ENCODE assay signal across 26 mouse cellular contexts in the genomic region with DNA sequence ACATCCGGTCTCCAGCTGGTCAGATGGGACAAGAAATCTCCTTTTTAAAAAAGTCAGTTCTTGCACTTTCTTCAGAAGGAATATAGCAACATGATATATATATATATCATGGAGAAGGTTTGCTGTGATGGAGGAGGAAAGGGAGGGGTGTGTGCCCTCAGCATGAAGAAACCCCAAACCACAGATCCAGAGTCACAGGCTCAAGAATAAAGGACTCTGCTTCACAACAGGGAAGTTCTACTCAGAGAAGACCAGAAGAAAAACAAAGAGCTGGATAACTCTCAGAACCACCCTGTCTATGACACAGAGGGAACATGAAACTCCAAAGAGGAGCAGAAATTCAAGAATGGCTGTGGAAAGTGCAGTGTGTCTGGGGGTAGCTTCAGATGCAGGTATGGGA.
DNase-seq lines count a peak whose midpoint lies in the region; ATAC-seq and TF ChIP-seq lines count a peak whose summit lies in the region.
"Had no signal": no experiment of that assay in that cellular context is flagged by ENCODE, and none has a peak within 500 bp of the region (broad histone marks: within the 10 kb centered on the region; RNA-seq: fewer than 3 reads in every experiment).

No protein-coding gene starts in this region.

- no peak overlapping the region for H3K4me2 ChIP-seq in liver, embryonic 16.5 days (ENCODE audit: low read depth, low read length)
- no peak overlapping the region for H3K4me2 ChIP-seq in liver, embryonic 11.5 days
- H3K4me2 ChIP-seq: embryonic facial prominence, embryonic 13.5 days; forebrain, embryonic 15.5 days; kidney, embryonic 15.5 days; limb, embryonic 13.5 days; lung, embryonic 15.5 days had no signal

- no peak for DNase-seq in liver, embryonic 11.5 days (ENCODE audit: low spot score)
- no peak for DNase-seq in spleen, adult 2 months (ENCODE audit: low read depth in 1 of 2, low spot score in 2 of 2)
- DNase-seq in spleen, postnatal 4 days (ENCODE audit: low spot score in 2 of 2), result no peak
- no peak for DNase-seq in retina, postnatal 1 day
- no peak for DNase-seq in urinary bladder, postnatal 4 days (ENCODE audit: low spot score in 2 of 2)
- DNase-seq: adrenal gland, postnatal 14 days; cerebellum, adult 2 months; gastrocnemius, postnatal 36 days; heart, postnatal 14 days; kidney, adult 18-20 months; kidney, postnatal 25 days; midbrain, embryonic 14.5 days; right cerebral cortex, postnatal 4 days; thymus, postnatal 14 days had no signal

- WGBS in liver, embryonic 16.5 days (ENCODE audit: insufficient replicate concordance), result 67% methylated on average over 1 of the region's 1 CpGs
- 89% methylated on average over 1 of the region's 1 CpGs for WGBS in liver, embryonic 11.5 days
- 57% methylated on average over 1 of the region's 1 CpGs for WGBS in spleen, adult 2 months

- H3K4me1 ChIP-seq in liver, embryonic 16.5 days (ENCODE audit: control insufficient read depth, low read depth, low read length), result no peaks in the 10 kb centered on the region; the same call in none of the 2 replicates
- no peaks in the 10 kb centered on the region for H3K4me1 ChIP-seq in liver, embryonic 11.5 days (replicated peaks; ENCODE audit: control insufficient read depth, insufficient read depth, low read length)
- H3K4me1 ChIP-seq in spleen, adult 2 months (ENCODE audit: control insufficient read depth, insufficient read depth, insufficient read length), result no peaks in the 10 kb centered on the region; the same call in 1 of the 2 replicates
- H3K4me1 ChIP-seq: forebrain, embryonic 10.5 days; lung, embryonic 15.5 days had no signal

- no peaks in the 10 kb centered on the region for H3K9me3 ChIP-seq in liver, embryonic 16.5 days (replicated peaks; ENCODE audit: control insufficient read depth, low read length)
- H3K9me3 ChIP-seq in liver, embryonic 11.5 days (ENCODE audit: control insufficient read depth, low read length), result no peaks in the 10 kb centered on the region
- H3K9me3 ChIP-seq: embryonic facial prominence, embryonic 13.5 days; forebrain, embryonic 10.5 days; forebrain, embryonic 15.5 days; kidney, embryonic 15.5 days; limb, embryonic 13.5 days; lung, embryonic 15.5 days had no signal

- no peak for TF ChIP-seq POLR2A in spleen, adult 2 months (IDR thresholded peaks at IDR 0.05; ENCODE audit: low read depth, low read length)

- H3K27ac ChIP-seq in liver, embryonic 16.5 days (ENCODE audit: low read length), result peak overlapping the region; percentile 49; the same call in 1 of the 2 replicates
- no peak overlapping the region for H3K27ac ChIP-seq in liver, embryonic 11.5 days (ENCODE audit: low read depth, low read length)
- 0 out of 2 replicates have a peak overlapping the region, but pooled peaks have one; percentile 20 for H3K27ac ChIP-seq in spleen, adult 2 months (ENCODE audit: insufficient read depth, low read length)
- H3K27ac ChIP-seq: embryonic facial prominence, embryonic 13.5 days; forebrain, embryonic 10.5 days; kidney, embryonic 15.5 days; left cerebral cortex, adult 2 months; limb, embryonic 13.5 days; liver, embryonic 14.5 days; lung, embryonic 15.5 days had no signal

- no peak overlapping the region for H3K4me3 ChIP-seq in liver, embryonic 16.5 days (ENCODE audit: low read depth, low read length)
- no peak overlapping the region for H3K4me3 ChIP-seq in liver, embryonic 11.5 days (ENCODE audit: low read depth, low read length)
- H3K4me3 ChIP-seq in spleen, adult 2 months (ENCODE audit: extremely low read depth, insufficient read depth, insufficient read length), result no peak overlapping the region
- H3K4me3 ChIP-seq: embryonic facial prominence, embryonic 13.5 days; forebrain, embryonic 10.5 days; forebrain, embryonic 15.5 days; kidney, embryonic 15.5 days; left cerebral cortex, adult 2 months; limb, embryonic 13.5 days; lung, embryonic 15.5 days had no signal

- H3K9ac ChIP-seq in liver, embryonic 16.5 days (ENCODE audit: low read depth, low read length), result no peak overlapping the region
- no peak overlapping the region for H3K9ac ChIP-seq in liver, embryonic 11.5 days (ENCODE audit: low read depth, low read length)
- H3K9ac ChIP-seq: embryonic facial prominence, embryonic 13.5 days; forebrain, embryonic 15.5 days; kidney, embryonic 15.5 days; limb, embryonic 13.5 days; liver, embryonic 14.5 days; lung, embryonic 15.5 days had no signal

- H3K36me3 ChIP-seq in liver, embryonic 16.5 days (ENCODE audit: control insufficient read depth, insufficient read depth), result no peaks in the 10 kb centered on the region
- no peaks in the 10 kb centered on the region for H3K36me3 ChIP-seq in liver, embryonic 11.5 days (ENCODE audit: control insufficient read depth, insufficient read depth, low read length)
- H3K36me3 ChIP-seq in spleen, adult 2 months (ENCODE audit: control insufficient read depth, insufficient read depth, low read length), result no peaks in the 10 kb centered on the region
- H3K36me3 ChIP-seq: embryonic facial prominence, embryonic 13.5 days; forebrain, embryonic 10.5 days; forebrain, embryonic 15.5 days; kidney, embryonic 15.5 days; limb, embryonic 13.5 days; lung, embryonic 15.5 days had no signal

- TF ChIP-seq CTCF in spleen, adult 2 months (IDR thresholded peaks at IDR 0.05; ENCODE audit: extremely low read depth, insufficient read depth, insufficient read length, insufficient replicate concordance), result no peak

- H3K27me3 ChIP-seq in liver, embryonic 16.5 days (ENCODE audit: control insufficient read depth, insufficient read depth, low read depth, low read length), result no peaks in the 10 kb centered on the region
- no peaks in the 10 kb centered on the region for H3K27me3 ChIP-seq in liver, embryonic 11.5 days (replicated peaks; ENCODE audit: control insufficient read depth, insufficient read depth, low read length)
- no peaks in the 10 kb centered on the region for H3K27me3 ChIP-seq in spleen, adult 2 months (ENCODE audit: control insufficient read depth, insufficient read depth, low read length)
- H3K27me3 ChIP-seq: embryonic facial prominence, embryonic 13.5 days; forebrain, embryonic 15.5 days; kidney, embryonic 15.5 days; limb, embryonic 13.5 days; lung, embryonic 15.5 days had no signal

- ATAC-seq in liver, embryonic 16.5 days (ENCODE audit: low read depth), result no peak
- no peak for ATAC-seq in liver, embryonic 11.5 days (replicated peaks; ENCODE audit: low FRiP score)
- peak; percentile 95 for ATAC-seq in granulocyte monocyte progenitor cell, adult 5-6 weeks (replicated peaks; ENCODE audit: poor library complexity, severe bottlenecking)
- ATAC-seq in monocyte, adult 5-6 weeks (replicated peaks; ENCODE audit: insufficient number of reproducible peaks, low FRiP score, low TSS enrichment, poor library complexity, severe bottlenecking), result peak; percentile 84
- ATAC-seq: hindbrain, embryonic 16.5 days had no signal

Comparison
In these comparisons a context has a peak if more than half of its experiments do, and no peak if none do; other contexts are left out.
1. ATAC-seq: peak in granulocyte monocyte progenitor cell, adult 5-6 weeks (single experiment) and monocyte, adult 5-6 weeks (single experiment); none in liver, embryonic 16.5 days (single experiment) and liver, embryonic 11.5 days (single experiment).